Mouse (Mus musculus) MEL (cell line): ENCODE measurements around the gene Cdk20.

Experiments used
- CHD2 ChIP-seq: IDR thresholded peaks from 2 replicates; pipeline ENCODE4 v1.6.1; 2011; ENCODE audit warnings: low read length, improper control_type of control experiment
- CTCF ChIP-seq, 3 experiments: IDR thresholded peaks in 2 of 3; conservative IDR thresholded peaks in 1 of 3; 2 replicates each; pipeline ENCODE4 v1.5.1; 2011 to 2012; ENCODE audit warnings: low read length in 3 of 3, low read depth in 2 of 3, mild to moderate bottlenecking in 2 of 3, improper control_type of control experiment in 1 of 3, inconsistent platforms in 1 of 3, mixed read lengths in 1 of 3, moderate library complexity in 1 of 3; ENCODE audit not compliant: control insufficient read depth in 1 of 3, insufficient read depth in 1 of 3, poor library complexity in 1 of 3, severe bottlenecking in 1 of 3
- E2F4 ChIP-seq: IDR thresholded peaks from 2 replicates; pipeline ENCODE4 v1.6.1; 2011; ENCODE audit warnings: low read depth, low read length, improper control_type of control experiment, borderline replicate concordance
- MXI1 ChIP-seq: IDR thresholded peaks from 2 replicates; pipeline ENCODE4 v1.6.1; 2011; ENCODE audit warnings: mild to moderate bottlenecking, low read depth, low read length, improper control_type of control experiment
- MYC ChIP-seq: IDR thresholded peaks from 2 replicates; pipeline ENCODE4 v1.6.1; 2011; ENCODE audit warnings: low read depth, mild to moderate bottlenecking, low read length, improper control_type of control experiment, moderate library complexity
- POLR2A ChIP-seq, 2 experiments: IDR thresholded peaks; 2 replicates each; pipeline ENCODE4 v1.6.1; 2011 to 2012; ENCODE audit warnings: low read length in 2 of 2, mild to moderate bottlenecking in 2 of 2, control low read depth in 1 of 2, improper control_type of control experiment in 1 of 2, low read depth in 1 of 2, moderate library complexity in 1 of 2; ENCODE audit not compliant: control insufficient read depth in 1 of 2, insufficient read depth in 1 of 2, poor library complexity in 1 of 2
- SMC3 ChIP-seq: IDR thresholded peaks from 2 replicates; pipeline ENCODE4 v1.6.1; 2011; ENCODE audit warnings: low read depth, low read length, improper control_type of control experiment
- TBP ChIP-seq: IDR thresholded peaks from 2 replicates; pipeline ENCODE4 v1.8.0; 2011; ENCODE audit warnings: low read depth, low read length, improper control_type of control experiment
- ZNF384 ChIP-seq: IDR thresholded peaks from 2 replicates; pipeline ENCODE4 v1.6.1; 2012; ENCODE audit warnings: low read depth, mild to moderate bottlenecking, inconsistent platforms, low read length, improper control_type of control experiment

- TF ChIP-seq MXI1 = no peak
- no peak for TF ChIP-seq TBP
- TF ChIP-seq CTCF (IDR thresholded peaks at IDR 0.05 in 2 of 3, conservative IDR thresholded peaks at IDR 0.05 in 1 of 3; ENCODE audit: control insufficient read depth in 1 of 3, insufficient read depth in 1 of 3, low read depth in 2 of 3, low read length in 3 of 3, poor library complexity in 1 of 3, severe bottlenecking in 1 of 3) = no peak
- no peak for TF ChIP-seq POLR2A (IDR thresholded peaks at IDR 0.05; ENCODE audit: control insufficient read depth in 1 of 2, insufficient read depth in 1 of 2, low read depth in 1 of 2, low read length in 2 of 2, poor library complexity in 1 of 2)
- no peak for TF ChIP-seq MYC
- TF ChIP-seq ZNF384 = no peak
- no peak for TF ChIP-seq E2F4
- no peak for TF ChIP-seq CHD2
- no peak for TF ChIP-seq SMC3
These were observed 28.6 kb upstream of the Cdk20 start for GRCm38 (mm10) chr13:64403519-64403918.
